Mouse (Mus musculus) small intestine, adult 2 months (tissue): ENCODE data around the gene Zmiz1.

ENCODE experiments used
- CTCF ChIP-seq: fragments of 200-500 bp; IDR thresholded peaks from 2 replicates; pipeline ENCODE4 v1.5.1; 2012; ENCODE audit warnings: low read depth, mild to moderate bottlenecking, control low read depth, inconsistent platforms, low read length, moderate library complexity, mixed read lengths; ENCODE audit not compliant: insufficient replicate concordance, insufficient read length; ENCODE audit errors: extremely low read depth
- POLR2A ChIP-seq: fragments of 200-500 bp; IDR thresholded peaks from 2 replicates; pipeline ENCODE4 v1.6.1; 2012; ENCODE audit warnings: low read depth, mild to moderate bottlenecking, control low read depth, inconsistent platforms, low read length, moderate library complexity

DNA sequence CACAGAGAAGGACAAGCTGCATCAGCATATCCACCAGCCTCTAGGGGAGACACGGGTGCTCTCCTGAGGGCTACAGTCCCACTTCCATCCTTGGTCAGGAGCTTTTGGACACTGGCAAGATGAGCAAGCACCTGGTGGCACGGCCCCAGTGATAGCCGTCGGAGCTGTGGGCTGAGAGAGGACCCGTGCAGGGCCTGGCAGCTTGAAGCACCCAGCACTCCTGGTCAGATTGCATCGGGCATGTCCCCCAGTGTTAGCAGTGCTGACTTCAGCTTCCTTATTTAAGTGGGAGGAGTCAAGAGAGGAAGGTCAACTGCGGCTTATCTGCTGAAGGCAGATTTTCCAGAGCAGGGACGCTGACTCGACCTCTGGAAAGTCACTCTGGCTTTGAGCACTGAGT lies 175.3 kb downstream of the Zmiz1 start:
- TF ChIP-seq CTCF = no peak
- no peak for TF ChIP-seq POLR2A
